Mouse (Mus musculus) stomach, embryonic 16.5 days (tissue): ENCODE data around the gene Cacnb1. TPM values are rescaled to one million over a fixed set of nuclear protein-coding genes. Genes with fewer than 3 reads are reported as not detected.

Source experiments
- ATAC-seq: fragments of 200-750 bp; cut with Nextera tagmentation; 2 replicates; pipeline ENCODE4 v1.8.0; 2017; ENCODE audit warnings: moderate number of reproducible peaks, moderate TSS enrichment; ENCODE audit not compliant: insufficient read depth, low FRiP score
- H3K27ac ChIP-seq: fragments of 300-500 bp; sonication (generic); 2 replicates; pipeline ENCODE4 v1.5.1; 2014; ENCODE audit warnings: low read length
- H3K27me3 ChIP-seq: fragments of 300-500 bp; sonication (generic); 2 replicates; pipeline ENCODE4 v1.6.1; 2014; ENCODE audit warnings: low read length, control low read depth, mixed read lengths; ENCODE audit not compliant: control insufficient read depth, insufficient read depth
- H3K36me3 ChIP-seq: fragments of 300-500 bp; sonication (generic); 2 replicates; pipeline ENCODE4 v1.6.1; 2014; ENCODE audit warnings: low read length; ENCODE audit not compliant: control insufficient read depth, insufficient read depth
- H3K4me1 ChIP-seq: fragments of 300-500 bp; sonication (generic); 2 replicates; pipeline ENCODE4 v1.6.1; 2014; ENCODE audit warnings: low read length, control low read depth, mixed read lengths; ENCODE audit not compliant: control insufficient read depth, insufficient read depth
- H3K4me2 ChIP-seq: fragments of 300-500 bp; sonication (generic); 2 replicates; pipeline ENCODE4 v1.6.1; 2014; ENCODE audit warnings: low read depth, low read length, mixed read lengths
- H3K4me3 ChIP-seq: fragments of 300-500 bp; sonication (generic); replicated peaks from 2 replicates; pipeline ENCODE4 v1.5.1; 2014; ENCODE audit warnings: mild to moderate bottlenecking, low read length
- H3K9ac ChIP-seq: fragments of 300-500 bp; sonication (generic); 2 replicates; pipeline ENCODE4 v1.6.1; 2014; ENCODE audit warnings: low read length
- H3K9me3 ChIP-seq: fragments of 300-500 bp; sonication (generic); replicated peaks from 2 replicates; pipeline ENCODE4 v1.6.1; 2016; ENCODE audit warnings: low read length, control low read depth; ENCODE audit not compliant: control insufficient read depth
- WGBS: fragments of 180-500 bp; shearing (Covaris S2); extraction: QIAGEN DNeasy Blood & Tissue Kit; methylation state at CpG from one replicate; pipeline ENCODE4 v1.1.7; 2014; 5-methylcytosine and 5-hydroxymethylcytosine counted together
- polyA plus RNA-seq: library from polyadenylated mRNA; unstranded; fragments of >200 nt; fragmentation: Nextera tagmentation; extraction: Ambion mirVana; gene quantifications from 2 replicates; pipeline ENCODE4 v1.2.1, GENCODE M21; 2015

Gene Cacnb1
- polyA plus RNA-seq, 1 experiment from 2014 or later = 12.1 TPM

DNA sequence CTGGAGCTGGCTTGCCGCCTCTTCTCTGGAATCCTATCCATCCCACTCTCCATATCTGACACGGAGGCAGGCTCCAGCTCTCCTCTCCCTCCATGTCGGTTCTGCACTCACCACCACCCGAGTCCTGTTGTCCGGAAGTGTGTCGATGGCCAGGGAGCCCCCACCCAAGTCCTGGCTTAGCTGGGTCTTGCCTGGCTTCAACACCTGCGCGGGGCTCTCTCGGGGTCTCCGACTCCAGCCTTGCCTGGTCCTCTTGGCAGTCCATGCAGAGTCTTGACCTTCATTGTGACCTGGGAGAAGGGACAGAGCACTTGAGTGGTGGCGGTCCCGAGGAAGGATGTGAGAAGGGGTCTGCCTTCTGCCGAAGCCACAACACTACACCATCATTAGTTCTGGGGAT is 44.4 kb downstream of the Cacnb1 start:
- no peaks in the 10 kb centered on the region for H3K36me3 ChIP-seq
- no peak overlapping the region for H3K27ac ChIP-seq
- WGBS = 82% methylated on average over 13 of the region's 13 CpGs
- no peak for ATAC-seq
- peaks cover 4% of the 10 kb centered on the region; the same call in 1 of the 2 replicates for H3K4me1 ChIP-seq
- H3K4me3 ChIP-seq = no peak overlapping the region
- no peak overlapping the region for H3K4me2 ChIP-seq
- H3K9me3 ChIP-seq = no peaks in the 10 kb centered on the region
- no peak overlapping the region for H3K9ac ChIP-seq
- H3K27me3 ChIP-seq = no peaks in the 10 kb centered on the region; the same call in 1 of the 2 replicates

DNA sequence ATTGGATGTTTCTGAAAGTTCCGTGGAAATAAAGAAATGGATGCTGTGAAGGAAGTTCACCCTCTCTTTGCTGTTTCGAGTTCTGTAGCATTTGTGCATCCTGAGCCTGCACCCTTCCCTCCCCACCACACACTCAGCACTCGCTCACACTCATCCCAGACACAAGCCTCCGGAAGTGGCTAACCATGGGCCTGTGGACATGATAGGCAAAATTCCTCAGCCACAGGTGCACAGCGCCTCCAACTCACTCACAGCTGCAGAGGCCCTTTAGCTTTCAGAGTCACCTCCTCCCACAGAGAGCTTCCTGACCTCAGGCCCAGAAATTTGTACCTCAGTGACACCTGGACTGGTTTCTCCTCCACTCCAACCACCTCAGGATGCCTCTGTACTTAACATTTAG is 45.0 kb downstream of the Cacnb1 start:
- no peaks in the 10 kb centered on the region for H3K36me3 ChIP-seq
- H3K4me2 ChIP-seq = no peak overlapping the region
- H3K4me3 ChIP-seq = no peak overlapping the region
- ATAC-seq = no peak
- peaks cover 4% of the 10 kb centered on the region; the same call in 1 of the 2 replicates for H3K4me1 ChIP-seq
- 76% methylated on average over 5 of the region's 5 CpGs for whole genome bisulfite sequencing
- H3K27me3 ChIP-seq = no peaks in the 10 kb centered on the region
- H3K9me3 ChIP-seq = no peaks in the 10 kb centered on the region
- no peak overlapping the region for H3K9ac ChIP-seq
- no peak overlapping the region for H3K27ac ChIP-seq

DNA sequence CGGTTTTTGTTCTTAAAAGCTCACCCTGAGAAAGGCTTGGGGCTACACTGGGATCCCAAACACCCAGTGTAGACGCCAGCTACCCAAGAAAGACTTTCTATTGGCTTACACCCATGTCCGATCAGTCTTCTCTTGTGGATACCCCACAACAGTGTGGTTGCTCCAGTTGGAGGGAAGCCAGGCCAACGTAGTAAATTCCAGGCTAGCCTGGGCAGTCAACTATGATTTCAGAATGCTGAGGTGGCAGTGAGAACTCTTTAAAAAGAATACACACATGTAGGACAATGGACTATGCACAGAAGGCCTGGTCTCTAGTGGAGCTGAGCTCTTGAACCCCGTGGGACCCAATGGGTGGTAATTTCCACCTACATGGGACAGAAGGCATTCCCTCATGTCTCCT is 48.1 kb downstream of the Cacnb1 start:
- H3K4me1 ChIP-seq = 0 out of 2 replicates have a peak, but pooled peaks cover 3% of the 10 kb centered on the region
- no peak overlapping the region for H3K4me3 ChIP-seq
- ATAC-seq = no peak

DNA sequence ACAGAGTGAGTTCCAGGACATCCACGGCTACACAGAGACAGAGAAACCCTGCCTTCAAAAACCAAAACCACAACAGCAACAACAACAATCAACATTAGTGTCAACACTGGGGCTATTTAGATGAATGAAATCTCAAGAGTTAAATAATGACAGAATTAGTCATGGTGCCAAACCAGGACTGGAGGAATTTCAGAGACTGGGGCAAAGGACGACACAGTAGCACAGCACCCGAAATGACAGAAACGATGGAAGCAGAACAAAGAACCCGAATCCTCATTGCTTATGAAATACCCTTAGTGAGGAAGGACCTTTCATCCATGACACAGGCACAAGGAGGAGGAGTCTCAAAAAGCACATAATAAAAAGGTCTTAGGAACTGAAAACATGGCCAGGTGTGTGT is 48.7 kb downstream of the Cacnb1 start:
- ATAC-seq = no peak
- Histone ChIP-seq H3K27ac (no peak overlapping the region), H3K27me3 (peaks cover 4% of the 10 kb centered on the region; the same call in 1 of the 2 replicates), H3K36me3 (no peaks in the 10 kb centered on the region), H3K4me2 (no peak overlapping the region), H3K4me3 (no peak overlapping the region), H3K4me1 (0 out of 2 replicates have a peak, but pooled peaks cover 3% of the 10 kb centered on the region), H3K9ac (no peak overlapping the region), H3K9me3 (no peaks in the 10 kb centered on the region)
- WGBS = 92% methylated on average over 5 of the region's 5 CpGs

More for the DNA sequence above, 48.1 kb downstream of the Cacnb1 start:
- Histone ChIP-seq H3K27ac (no peak overlapping the region), H3K36me3 (no peaks in the 10 kb centered on the region), H3K9ac (no peak overlapping the region), H3K27me3 (peaks cover 4% of the 10 kb centered on the region; the same call in 1 of the 2 replicates), H3K9me3 (no peaks in the 10 kb centered on the region), H3K4me2 (no peak overlapping the region)
- WGBS = 87% methylated on average over 5 of the region's 5 CpGs

DNA sequence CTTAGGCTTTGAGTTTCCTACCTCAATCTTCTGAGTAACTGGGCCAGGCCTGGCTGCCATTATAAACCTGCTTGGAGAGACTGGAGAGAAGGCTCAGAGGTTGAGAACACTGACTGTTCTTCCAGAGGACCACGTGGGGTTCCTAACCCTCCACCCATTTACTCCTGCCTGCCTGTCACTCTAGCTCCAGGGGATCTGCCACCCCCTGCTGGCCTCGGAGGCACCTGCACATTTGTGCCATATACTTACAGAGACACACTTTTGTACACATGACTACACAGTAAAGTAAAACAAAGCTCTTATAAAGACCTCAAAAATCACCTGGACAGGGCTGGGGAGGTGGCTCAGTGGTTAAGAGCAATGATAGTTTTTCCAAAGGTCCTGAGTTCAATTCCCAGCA is 50.4 kb downstream of the Cacnb1 start:
- H3K9ac ChIP-seq = no peak overlapping the region
- H3K27me3 ChIP-seq = peaks cover 4% of the 10 kb centered on the region; the same call in 1 of the 2 replicates
- H3K9me3 ChIP-seq = no peaks in the 10 kb centered on the region
- ATAC-seq = no peak
- H3K4me3 ChIP-seq = no peak overlapping the region
- H3K27ac ChIP-seq = no peak overlapping the region
- H3K4me2 ChIP-seq = no peak overlapping the region
- H3K4me1 ChIP-seq = 0 out of 2 replicates have a peak, but pooled peaks cover 3% of the 10 kb centered on the region
- H3K36me3 ChIP-seq = no peaks in the 10 kb centered on the region
- WGBS = 71% methylated on average over 2 of the region's 2 CpGs

DNA sequence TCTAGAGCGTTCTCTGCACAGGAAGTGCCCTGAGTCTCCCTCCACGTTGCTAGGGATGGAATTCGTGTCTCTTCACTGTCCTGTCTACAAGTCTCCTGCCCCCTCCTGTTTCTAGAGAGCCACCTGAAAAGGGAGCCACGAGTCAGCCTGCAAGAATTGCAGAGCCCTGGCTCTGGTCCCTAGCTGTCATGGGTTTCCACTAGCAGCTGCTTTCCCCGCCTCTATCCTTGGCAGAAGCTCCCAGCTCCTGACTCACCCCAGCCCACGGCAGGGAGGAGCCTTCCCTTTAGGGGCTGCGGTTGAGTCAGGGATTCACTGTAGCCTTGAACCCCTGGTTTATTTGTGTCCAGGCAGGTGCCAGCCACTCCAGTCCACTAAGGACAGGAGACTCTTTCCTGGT is 51.6 kb downstream of the Cacnb1 start:
- no peak overlapping the region for H3K9ac ChIP-seq

DNA sequence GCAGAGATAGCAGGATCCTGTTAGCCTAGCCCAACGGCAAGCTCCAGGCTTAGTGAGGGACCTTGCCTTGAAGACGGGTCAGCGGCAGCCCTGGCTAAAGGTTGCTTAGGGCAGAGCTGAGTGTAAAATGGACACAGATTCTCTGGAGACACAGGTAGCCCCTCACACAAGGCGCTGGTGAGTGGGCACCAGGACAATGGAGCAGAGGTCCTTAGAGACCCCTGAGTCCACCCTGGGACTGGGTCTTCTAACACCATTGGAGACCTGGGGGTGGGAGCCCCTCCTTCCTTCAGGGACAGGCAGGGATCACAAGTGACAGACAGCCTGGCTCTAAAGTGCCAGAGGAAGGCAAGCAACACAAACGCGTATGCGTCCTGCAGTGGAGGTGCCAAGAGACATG is 52.1 kb downstream of the Cacnb1 start:
- H3K4me2 ChIP-seq = no peak overlapping the region
- H3K9ac ChIP-seq = no peak overlapping the region
- no peaks in the 10 kb centered on the region for H3K36me3 ChIP-seq
- H3K9me3 ChIP-seq = no peaks in the 10 kb centered on the region
- 0 out of 2 replicates have a peak, but pooled peaks cover 3% of the 10 kb centered on the region for H3K4me1 ChIP-seq
- no peak for ATAC-seq
- WGBS = 75% methylated on average over 7 of the region's 7 CpGs
- no peak overlapping the region for H3K4me3 ChIP-seq
- H3K27ac ChIP-seq = no peak overlapping the region
- peaks cover 4% of the 10 kb centered on the region; the same call in 1 of the 2 replicates for H3K27me3 ChIP-seq

More for the DNA sequence above, 51.6 kb downstream of the Cacnb1 start:
- Histone ChIP-seq H3K27me3 (peaks cover 4% of the 10 kb centered on the region; the same call in 1 of the 2 replicates), H3K4me1 (0 out of 2 replicates have a peak, but pooled peaks cover 3% of the 10 kb centered on the region), H3K4me3 (no peak overlapping the region), H3K27ac (no peak overlapping the region), H3K9me3 (no peaks in the 10 kb centered on the region), H3K4me2 (no peak overlapping the region; the same call in 1 of the 2 replicates), H3K36me3 (no peaks in the 10 kb centered on the region)
- WGBS = 14% methylated on average over 7 of the region's 7 CpGs
- peak; percentile 58; the same call in 1 of the 2 replicates for ATAC-seq

DNA sequence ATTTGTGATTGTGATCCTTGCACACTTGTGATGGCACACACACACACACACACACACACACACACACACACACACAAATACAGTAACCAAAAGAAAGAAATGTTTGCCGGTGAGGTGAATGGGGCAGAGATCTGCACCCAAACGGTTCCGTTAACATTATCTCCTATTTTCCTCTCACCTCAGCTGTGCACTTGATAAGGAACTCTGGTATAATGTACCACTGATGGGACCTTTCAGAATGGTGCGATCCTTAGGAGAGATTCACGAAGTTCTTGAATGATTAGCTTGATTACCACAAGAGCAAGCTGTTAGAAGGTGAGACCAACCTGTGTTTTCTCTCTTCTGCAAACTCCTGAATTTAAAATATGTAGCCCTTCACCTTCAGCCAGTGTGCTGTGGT is 54.4 kb downstream of the Cacnb1 start:
- H3K36me3 ChIP-seq = no peaks in the 10 kb centered on the region
- H3K9ac ChIP-seq = no peak overlapping the region
- no peak overlapping the region for H3K27ac ChIP-seq
- ATAC-seq = no peak
- H3K4me1 ChIP-seq = 0 out of 2 replicates have a peak, but pooled peaks cover 3% of the 10 kb centered on the region
- H3K4me3 ChIP-seq = no peak overlapping the region
- WGBS = 71% methylated on average over 5 of the region's 5 CpGs
- no peak overlapping the region for H3K4me2 ChIP-seq
- peaks cover 4% of the 10 kb centered on the region; the same call in 1 of the 2 replicates for H3K27me3 ChIP-seq
- H3K9me3 ChIP-seq = no peaks in the 10 kb centered on the region

DNA sequence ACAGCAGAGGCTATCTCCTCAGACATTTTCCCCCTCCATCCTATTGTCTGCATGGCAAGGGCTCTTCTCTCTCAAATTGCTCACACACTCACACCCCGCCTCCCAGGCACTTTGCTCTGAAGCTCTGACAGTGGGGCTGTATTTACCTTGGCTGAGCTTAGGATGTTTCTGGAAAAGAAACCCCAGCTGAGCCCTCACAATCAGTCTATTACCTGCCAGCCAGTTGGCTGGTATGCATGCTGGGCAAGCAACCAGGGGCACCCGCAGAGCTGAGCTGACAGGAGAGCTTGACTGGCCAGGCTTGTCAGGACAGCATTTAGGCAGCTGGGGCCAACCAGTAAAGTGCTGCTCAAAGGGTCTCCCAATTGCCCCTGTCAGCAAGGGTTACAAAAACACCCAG is 55.7 kb downstream of the Cacnb1 start:
- WGBS = 43% methylated on average over 2 of the region's 2 CpGs

More for the DNA sequence above, 55.7 kb downstream of the Cacnb1 start:
- H3K27ac ChIP-seq = no peak overlapping the region
- no peak overlapping the region for H3K4me2 ChIP-seq
- H3K4me3 ChIP-seq = no peak overlapping the region
- 0 out of 2 replicates have a peak, but pooled peaks cover 3% of the 10 kb centered on the region for H3K4me1 ChIP-seq
- no peak for ATAC-seq
- H3K9ac ChIP-seq = no peak overlapping the region
- H3K9me3 ChIP-seq = no peaks in the 10 kb centered on the region
- peaks cover 4% of the 10 kb centered on the region; the same call in 1 of the 2 replicates for H3K27me3 ChIP-seq
- H3K36me3 ChIP-seq = no peaks in the 10 kb centered on the region
